Mouse (Mus musculus): ENCODE data around the gene Orm3. TPM values are rescaled to one million over a fixed set of nuclear protein-coding genes. Genes with fewer than 3 reads are reported as not detected.

Gene Orm3
- total and polyA plus RNA-seq, 3 experiments: 0.30 TPM; not detected in 2

GRCm38 (mm10) chr4:63375367-63375766 is 19.4 kb downstream of the Orm3 start:
- H3K27me3 ChIP-seq (replicated peaks): no peaks in the 10 kb centered on the region
- no peak overlapping the region for H3K4me2 ChIP-seq (ENCODE audit: insufficient read depth, low read depth, poor library complexity, severe bottlenecking)
- H3K36me3 ChIP-seq (replicated peaks in 1 of 2; ENCODE audit: control insufficient read depth in 1 of 2, insufficient read depth in 1 of 2, low read length in 1 of 2): peaks cover 97 to 100% of the 10 kb centered on the region in 2 experiments
- H3K4me1 ChIP-seq (ENCODE audit: control insufficient read depth in 1 of 2, insufficient read depth in 2 of 2): peaks cover 0 to 13% of the 10 kb centered on the region in 2 experiments; a peak in 2 of 4 replicates
- no peak overlapping the region for H3K9ac ChIP-seq (ENCODE audit: insufficient read depth, low read depth)
- 0 out of 2 replicates have a peak overlapping the region, but pooled peaks have one; percentile 10 for H3K27ac ChIP-seq (ENCODE audit: insufficient read depth, low read depth)
- in situ Hi-C loops (cut with MboI; ENCODE audit: low pct_ligation_motif_present, low pct_unique_long_range_greater_than_20kb, low sequenced_read_pairs): no loop called here
- H3K79me2 ChIP-seq (replicated peaks; ENCODE audit: control insufficient read depth, extremely low read depth, insufficient read depth, poor library complexity, severe bottlenecking): 0 out of 2 replicates have a peak, but pooled peaks cover 2% of the 10 kb centered on the region
- no peak overlapping the region for H3K4me3 ChIP-seq (replicated peaks in 1 of 3; ENCODE audit: low read depth in 2 of 3, low read length in 2 of 3, poor library complexity in 1 of 3)
- no peaks in the 10 kb centered on the region for H3K9me3 ChIP-seq (replicated peaks; ENCODE audit: low read length)
- dilution Hi-C loops (cut with MboI; ENCODE audit: extremely low pct_ligation_motif_present, extremely low pct_unique_long_range_greater_than_20kb, low sequenced_read_pairs): no loop called here
- no peak for DNase-seq (ENCODE audit: extremely low read depth)
- TF ChIP-seq JUN (IDR thresholded peaks at IDR 0.05; ENCODE audit: insufficient read depth, low read depth, low read length) (no peak), GABPA (IDR thresholded peaks at IDR 0.05; ENCODE audit: insufficient replicate concordance, low read depth, low read length) (no peak), EP300 (IDR thresholded peaks at IDR 0.05; ENCODE audit: low read length) (no peak), E2F4 (IDR thresholded peaks at IDR 0.05; ENCODE audit: insufficient replicate concordance, low read depth, low read length) (no peak)

GRCm38 (mm10) chr4:63377483-63377882 is 21.5 kb downstream of the Orm3 start:
- no peak overlapping the region for H3K4me2 ChIP-seq (ENCODE audit: insufficient read depth, low read depth, poor library complexity, severe bottlenecking)
- in situ Hi-C loops (cut with MboI; ENCODE audit: low pct_ligation_motif_present, low pct_unique_long_range_greater_than_20kb, low sequenced_read_pairs): no loop called here
- peaks cover 99 to 100% of the 10 kb centered on the region in 2 experiments for H3K36me3 ChIP-seq (replicated peaks in 1 of 2; ENCODE audit: control insufficient read depth in 1 of 2, insufficient read depth in 1 of 2, low read length in 1 of 2)
- dilution Hi-C loops (cut with MboI; ENCODE audit: extremely low pct_ligation_motif_present, extremely low pct_unique_long_range_greater_than_20kb, low sequenced_read_pairs): no loop called here
- peaks cover 0 to 2% of the 10 kb centered on the region in 2 experiments; a peak in 2 of 4 replicates for H3K4me1 ChIP-seq (ENCODE audit: control insufficient read depth in 1 of 2, insufficient read depth in 2 of 2)
- H3K27ac ChIP-seq (ENCODE audit: insufficient read depth, low read depth): no peak overlapping the region
- H3K27me3 ChIP-seq (replicated peaks): no peaks in the 10 kb centered on the region
- no peaks in the 10 kb centered on the region for H3K9me3 ChIP-seq (replicated peaks; ENCODE audit: low read length)
- no peak for DNase-seq (ENCODE audit: extremely low read depth)
- TF ChIP-seq RAD21 (IDR thresholded peaks at IDR 0.05; ENCODE audit: low read depth, low read length) (peak; percentile 52), UBTF (IDR thresholded peaks at IDR 0.05; ENCODE audit: low read depth, low read length) (no peak), USF2 (conservative IDR thresholded peaks at IDR 0.05; ENCODE audit: low read depth, low read length) (no peak), USF1 (IDR thresholded peaks at IDR 0.05; ENCODE audit: low read depth, low read length) (no peak), RCOR1 (conservative IDR thresholded peaks at IDR 0.05; ENCODE audit: low read depth, low read length) (no peak), MAZ (IDR thresholded peaks at IDR 0.05; ENCODE audit: low read depth, low read length) (no peak), CHD1 (IDR thresholded peaks at IDR 0.05; ENCODE audit: low read depth, low read length) (no peak), CTCF (conservative IDR thresholded peaks at IDR 0.05 in 1 of 2, IDR thresholded peaks at IDR 0.05 in 1 of 2; ENCODE audit: low read depth in 2 of 2, low read length in 2 of 2) (peak in 1 of 2 experiments; percentile 66; a peak in 2 of 4 replicates), SMC3 (IDR thresholded peaks at IDR 0.05; ENCODE audit: low read depth, low read length) (peak; percentile 69), GABPA (IDR thresholded peaks at IDR 0.05; ENCODE audit: insufficient replicate concordance, low read depth, low read length) (no peak), HCFC1 (IDR thresholded peaks at IDR 0.05; ENCODE audit: low read depth, low read length) (no peak)
- no peak overlapping the region for H3K4me3 ChIP-seq (replicated peaks in 1 of 3; ENCODE audit: low read depth in 2 of 3, low read length in 2 of 3, poor library complexity in 1 of 3)
- H3K79me2 ChIP-seq (replicated peaks; ENCODE audit: control insufficient read depth, extremely low read depth, insufficient read depth, poor library complexity, severe bottlenecking): 0 out of 2 replicates have a peak, but pooled peaks cover 2% of the 10 kb centered on the region
- no peak overlapping the region for H3K9ac ChIP-seq (ENCODE audit: insufficient read depth, low read depth)

Measured in CH12.LX (cell line).